Mouse (Mus musculus): Measurements from ENCODE around the gene Prkce. TPM values are rescaled to one million over a fixed set of nuclear protein-coding genes. Genes with fewer than 3 reads are reported as not detected.

Gene Prkce
- polyA plus RNA-seq, 1 experiment from 2014 or later, result 44.3 TPM

GRCm38 (mm10) chr17:86187777-86188176 lies 20.2 kb downstream of the Prkce start:
- Histone ChIP-seq H3K4me2 (ENCODE audit: low read depth, low read length) (no peak overlapping the region), H3K9me3 (ENCODE audit: control insufficient read depth, low read length) (no peaks in the 10 kb centered on the region), H3K27me3 (ENCODE audit: control insufficient read depth, insufficient read depth, low read length) (no peaks in the 10 kb centered on the region), H3K36me3 (ENCODE audit: control insufficient read depth, insufficient read depth, low read length) (no peaks in the 10 kb centered on the region), H3K4me3 (ENCODE audit: low read depth, low read length) (no peak overlapping the region), H3K4me1 (ENCODE audit: control insufficient read depth, insufficient read depth, low read length) (no peaks in the 10 kb centered on the region), H3K9ac (replicated peaks; ENCODE audit: low read depth, low read length) (no peak overlapping the region), H3K27ac (ENCODE audit: low read depth, low read length) (no peak overlapping the region)
- ATAC-seq (ENCODE audit: low read depth), result no peak
- 90% methylated on average over 1 of the region's 1 CpGs for WGBS

GRCm38 (mm10) chr17:86193979-86194378 lies 26.4 kb downstream of the Prkce start:
- ATAC-seq (ENCODE audit: low read depth), result no peak
- 95% methylated on average over 6 of the region's 6 CpGs for WGBS
- Histone ChIP-seq H3K27ac (ENCODE audit: low read depth, low read length) (no peak overlapping the region), H3K9me3 (ENCODE audit: control insufficient read depth, low read length) (no peaks in the 10 kb centered on the region), H3K4me1 (ENCODE audit: control insufficient read depth, insufficient read depth, low read length) (no peaks in the 10 kb centered on the region), H3K4me2 (ENCODE audit: low read depth, low read length) (no peak overlapping the region), H3K27me3 (ENCODE audit: control insufficient read depth, insufficient read depth, low read length) (no peaks in the 10 kb centered on the region), H3K4me3 (ENCODE audit: low read depth, low read length) (no peak overlapping the region), H3K36me3 (ENCODE audit: control insufficient read depth, insufficient read depth, low read length) (no peaks in the 10 kb centered on the region), H3K9ac (replicated peaks; ENCODE audit: low read depth, low read length) (no peak overlapping the region)

GRCm38 (mm10) chr17:86194921-86195320 lies 27.3 kb downstream of the Prkce start:
- WGBS, result 90% methylated on average over 8 of the region's 8 CpGs
- Histone ChIP-seq H3K4me3 (ENCODE audit: low read depth, low read length) (no peak overlapping the region), H3K27ac (ENCODE audit: low read depth, low read length) (no peak overlapping the region), H3K9ac (replicated peaks; ENCODE audit: low read depth, low read length) (no peak overlapping the region), H3K4me2 (ENCODE audit: low read depth, low read length) (no peak overlapping the region), H3K9me3 (ENCODE audit: control insufficient read depth, low read length) (no peaks in the 10 kb centered on the region), H3K36me3 (ENCODE audit: control insufficient read depth, insufficient read depth, low read length) (no peaks in the 10 kb centered on the region), H3K27me3 (ENCODE audit: control insufficient read depth, insufficient read depth, low read length) (no peaks in the 10 kb centered on the region), H3K4me1 (ENCODE audit: control insufficient read depth, insufficient read depth, low read length) (no peaks in the 10 kb centered on the region)
- ATAC-seq (ENCODE audit: low read depth), result no peak

GRCm38 (mm10) chr17:86198496-86199465 lies 31.2 kb downstream of the Prkce start:
- Histone ChIP-seq H3K4me3 (ENCODE audit: low read depth, low read length) (no peak overlapping the region), H3K27ac (ENCODE audit: low read depth, low read length) (no peak overlapping the region), H3K4me2 (ENCODE audit: low read depth, low read length) (no peak overlapping the region), H3K36me3 (ENCODE audit: control insufficient read depth, insufficient read depth, low read length) (no peaks in the 10 kb centered on the region), H3K27me3 (ENCODE audit: control insufficient read depth, insufficient read depth, low read length) (no peaks in the 10 kb centered on the region), H3K9ac (replicated peaks; ENCODE audit: low read depth, low read length) (no peak overlapping the region), H3K9me3 (ENCODE audit: control insufficient read depth, low read length) (no peaks in the 10 kb centered on the region), H3K4me1 (ENCODE audit: control insufficient read depth, insufficient read depth, low read length) (0 out of 2 replicates have a peak, but pooled peaks cover 3% of the 10 kb centered on the region)
- ATAC-seq (ENCODE audit: low read depth), result no peak
- WGBS, result 86% methylated on average over 16 of the region's 16 CpGs

GRCm38 (mm10) chr17:86201981-86202380 lies 34.4 kb downstream of the Prkce start:
- no peak overlapping the region for H3K9ac ChIP-seq (replicated peaks; ENCODE audit: low read depth, low read length)
- 0 out of 2 replicates have a peak, but pooled peaks cover 4% of the 10 kb centered on the region for H3K4me1 ChIP-seq (ENCODE audit: control insufficient read depth, insufficient read depth, low read length)
- no peak overlapping the region for H3K4me3 ChIP-seq (ENCODE audit: low read depth, low read length)
- no peak overlapping the region for H3K4me2 ChIP-seq (ENCODE audit: low read depth, low read length)
- ATAC-seq (ENCODE audit: low read depth), result no peak
- H3K36me3 ChIP-seq (ENCODE audit: control insufficient read depth, insufficient read depth, low read length), result no peaks in the 10 kb centered on the region
- H3K27me3 ChIP-seq (ENCODE audit: control insufficient read depth, insufficient read depth, low read length), result no peaks in the 10 kb centered on the region
- no peaks in the 10 kb centered on the region for H3K9me3 ChIP-seq (ENCODE audit: control insufficient read depth, low read length)
- 92% methylated on average over 7 of the region's 7 CpGs for WGBS
- no peak overlapping the region for H3K27ac ChIP-seq (ENCODE audit: low read depth, low read length)

- ATAC-seq (ENCODE audit: low read depth), result no peak
- Histone ChIP-seq H3K9ac (replicated peaks; ENCODE audit: low read depth, low read length) (no peak overlapping the region), H3K4me1 (ENCODE audit: control insufficient read depth, insufficient read depth, low read length) (0 out of 2 replicates have a peak, but pooled peaks cover 4% of the 10 kb centered on the region), H3K4me2 (ENCODE audit: low read depth, low read length) (no peak overlapping the region), H3K4me3 (ENCODE audit: low read depth, low read length) (no peak overlapping the region), H3K36me3 (ENCODE audit: control insufficient read depth, insufficient read depth, low read length) (no peaks in the 10 kb centered on the region), H3K27ac (ENCODE audit: low read depth, low read length) (no peak overlapping the region), H3K27me3 (ENCODE audit: control insufficient read depth, insufficient read depth, low read length) (no peaks in the 10 kb centered on the region), H3K9me3 (ENCODE audit: control insufficient read depth, low read length) (no peaks in the 10 kb centered on the region)
- 92% methylated on average over 6 of the region's 6 CpGs for WGBS
These were observed 35.4 kb downstream of the Prkce start for GRCm38 (mm10) chr17:86202972-86203371.

GRCm38 (mm10) chr17:86203531-86204450 lies 36.2 kb downstream of the Prkce start:
- 66% methylated on average over 20 of the region's 20 CpGs for WGBS

GRCm38 (mm10) chr17:86206289-86206688 lies 38.7 kb downstream of the Prkce start:
- ATAC-seq (ENCODE audit: low read depth), result no peak
- H3K4me1 ChIP-seq (ENCODE audit: control insufficient read depth, insufficient read depth, low read length), result 0 out of 2 replicates have a peak, but pooled peaks cover 4% of the 10 kb centered on the region

More at GRCm38 (mm10) chr17:86203531-86204450, 36.2 kb downstream of the Prkce start:
- H3K9ac ChIP-seq (replicated peaks; ENCODE audit: low read depth, low read length), result no peak overlapping the region
- no peak overlapping the region for H3K4me2 ChIP-seq (ENCODE audit: low read depth, low read length)
- H3K4me1 ChIP-seq (ENCODE audit: control insufficient read depth, insufficient read depth, low read length), result 0 out of 2 replicates have a peak, but pooled peaks cover 4% of the 10 kb centered on the region
- H3K27ac ChIP-seq (ENCODE audit: low read depth, low read length), result no peak overlapping the region
- no peak for ATAC-seq (ENCODE audit: low read depth)
- no peak overlapping the region for H3K4me3 ChIP-seq (ENCODE audit: low read depth, low read length)
- H3K36me3 ChIP-seq (ENCODE audit: control insufficient read depth, insufficient read depth, low read length), result no peaks in the 10 kb centered on the region
- H3K9me3 ChIP-seq (ENCODE audit: control insufficient read depth, low read length), result no peaks in the 10 kb centered on the region
- H3K27me3 ChIP-seq (ENCODE audit: control insufficient read depth, insufficient read depth, low read length), result no peaks in the 10 kb centered on the region

More at GRCm38 (mm10) chr17:86206289-86206688, 38.7 kb downstream of the Prkce start:
- Histone ChIP-seq H3K4me3 (ENCODE audit: low read depth, low read length) (no peak overlapping the region), H3K27ac (ENCODE audit: low read depth, low read length) (no peak overlapping the region), H3K27me3 (ENCODE audit: control insufficient read depth, insufficient read depth, low read length) (no peaks in the 10 kb centered on the region), H3K4me2 (ENCODE audit: low read depth, low read length) (no peak overlapping the region), H3K36me3 (ENCODE audit: control insufficient read depth, insufficient read depth, low read length) (no peaks in the 10 kb centered on the region), H3K9ac (replicated peaks; ENCODE audit: low read depth, low read length) (no peak overlapping the region), H3K9me3 (ENCODE audit: control insufficient read depth, low read length) (no peaks in the 10 kb centered on the region)
- 93% methylated on average over 8 of the region's 8 CpGs for WGBS

All from neural tube, embryonic 14.5 days (tissue).